Mouse (Mus musculus) gastrocnemius, postnatal 25 days (tissue): Measurements from ENCODE around the gene Ifne. TPM values are rescaled to one million over a fixed set of nuclear protein-coding genes. Genes with fewer than 3 reads are reported as not detected.

Experiments used
- DNase-seq: peaks from one replicate; pipeline ENCODE4 v3.0.0; 2022
- long read RNA-seq, 2 experiments: library from polyadenylated mRNA; stranded (forward); transcript quantifications; one replicate each; pipeline ENCODE4 v2.0.0; 2021
- total RNA-seq, 2 experiments: library from RNA; stranded (reverse); gene quantifications; 1 replicate in 1 of 2; 2 replicates in 1 of 2; pipeline ENCODE4 v1.2.3; 2021

Gene Ifne
- total RNA-seq, result not detected
- long read RNA-seq, experiment 1, result 0 reads
- long read RNA-seq, experiment 2, result 0 reads

GRCm38 (mm10) chr4:88880101-88880500 lies at the start of gene Ifne:
Gene Ifne, minus strand, starts transcription at chr4:88880201.
- DNase-seq, result no peak

- no peak for DNase-seq
Observed at GRCm38 (mm10) chr4:88928341-88929102, 48.5 kb upstream of the Ifne start.

GRCm38 (mm10) chr4:88927850-88928249 lies 47.8 kb upstream of the Ifne start:
- DNase-seq, result no peak

DNA sequence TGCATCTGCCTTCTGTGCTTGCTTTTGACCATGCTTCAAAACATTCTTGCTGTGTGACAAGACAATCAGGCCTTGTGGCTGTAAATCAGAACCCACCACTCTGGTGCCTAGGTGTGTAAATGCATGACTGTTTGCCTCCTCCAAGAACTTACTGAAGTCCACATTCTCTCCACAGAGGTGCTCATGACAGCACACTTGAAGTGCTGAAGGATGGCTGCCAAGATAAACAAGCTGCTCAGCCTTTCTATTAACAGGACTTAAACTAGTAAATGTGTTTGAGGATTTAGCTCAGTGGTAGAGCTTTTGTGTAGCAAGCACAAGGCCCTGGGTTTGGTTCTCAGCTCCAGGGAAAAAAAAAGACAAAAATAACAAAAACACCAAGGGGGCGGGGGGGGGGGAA lies 46.6 kb upstream of the Ifne start:
- DNase-seq, result no peak

GRCm38 (mm10) chr4:88926082-88926481 lies 46.1 kb upstream of the Ifne start:
- no peak for DNase-seq

GRCm38 (mm10) chr4:88925456-88925855 lies 45.5 kb upstream of the Ifne start:
- no peak for DNase-seq

DNA sequence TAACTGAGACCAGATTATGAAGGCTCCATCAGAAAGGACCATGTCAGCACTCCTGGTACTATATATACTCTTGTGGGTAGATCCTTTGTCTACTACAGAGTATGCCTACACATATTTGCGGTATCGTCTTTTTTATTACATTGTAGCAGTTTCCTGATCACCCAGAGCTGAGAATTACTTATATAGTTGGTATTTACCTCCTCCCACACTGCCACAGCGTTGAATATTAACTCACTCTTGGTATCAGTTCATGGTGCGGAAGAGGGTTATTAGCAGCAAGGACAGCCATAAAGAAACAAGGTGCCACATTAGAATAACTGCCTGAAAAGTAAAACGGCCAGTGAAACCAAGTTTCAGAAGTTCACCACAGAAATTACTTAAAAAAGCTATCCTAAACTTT lies 41.3 kb upstream of the Ifne start:
- no peak for DNase-seq

- no peak for DNase-seq
Observed at GRCm38 (mm10) chr4:88917770-88918460, 37.9 kb upstream of the Ifne start.

GRCm38 (mm10) chr4:88916306-88916705 lies 36.3 kb upstream of the Ifne start:
- no peak for DNase-seq

GRCm38 (mm10) chr4:88913984-88914383 lies 34.0 kb upstream of the Ifne start:
- DNase-seq, result no peak

GRCm38 (mm10) chr4:88912882-88913281 lies 32.9 kb upstream of the Ifne start:
- no peak for DNase-seq

- DNase-seq, result no peak
Observed at GRCm38 (mm10) chr4:88912187-88912586, 32.2 kb upstream of the Ifne start.

GRCm38 (mm10) chr4:88909600-88910534 lies 29.9 kb upstream of the Ifne start:
- no peak for DNase-seq

DNA sequence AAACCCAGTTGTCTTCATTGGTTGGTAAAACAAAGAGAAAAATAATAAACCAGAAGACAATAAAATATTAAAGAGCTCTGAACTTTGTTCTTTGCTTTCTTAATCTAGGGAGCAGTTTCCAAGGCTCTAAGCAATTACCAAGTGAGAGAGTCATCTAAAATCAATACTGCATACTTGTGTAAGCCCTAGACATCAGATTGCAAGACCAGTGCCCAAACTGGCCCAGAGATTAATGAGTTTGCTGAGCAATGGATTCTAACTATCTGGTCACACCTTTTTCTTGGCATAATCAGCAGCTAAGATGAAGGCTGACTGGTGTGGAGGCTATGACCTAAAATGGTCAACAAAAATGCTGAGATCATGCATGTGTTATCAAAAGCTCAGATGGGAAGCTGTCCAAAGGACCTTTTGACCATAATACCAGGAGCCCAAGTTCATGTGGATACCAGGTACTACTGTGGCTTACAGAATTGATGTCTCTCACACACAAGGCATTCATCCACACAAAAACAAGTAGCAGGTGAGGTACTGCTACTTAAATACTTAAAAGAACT lies 13.3 kb upstream of the Ifne start:
- DNase-seq, result no peak

- DNase-seq, result no peak
Observed at GRCm38 (mm10) chr4:88888236-88888635, 8.2 kb upstream of the Ifne start.

DNA sequence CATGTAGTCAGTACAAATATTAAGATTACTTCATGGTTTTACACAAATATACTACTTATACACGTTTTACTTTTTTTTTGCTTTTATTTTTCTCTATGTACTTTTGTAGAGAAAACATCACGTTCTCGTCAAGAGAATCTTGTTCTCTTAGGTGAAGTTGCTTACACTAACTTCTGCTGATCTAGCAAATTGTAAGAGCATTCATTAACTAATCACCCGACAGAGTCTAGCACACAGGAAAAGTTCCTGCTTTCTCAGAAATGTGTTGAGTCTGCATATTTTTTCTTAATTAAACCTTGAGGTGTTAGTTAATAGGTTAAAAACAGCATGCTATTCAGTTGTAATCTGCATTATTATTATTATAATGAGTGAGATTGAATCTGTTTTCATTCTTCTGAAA lies 1.2 kb downstream of the Ifne start:
- DNase-seq, result no peak

GRCm38 (mm10) chr4:88878246-88878645 lies 1.8 kb downstream of the Ifne start:
- no peak for DNase-seq

DNA sequence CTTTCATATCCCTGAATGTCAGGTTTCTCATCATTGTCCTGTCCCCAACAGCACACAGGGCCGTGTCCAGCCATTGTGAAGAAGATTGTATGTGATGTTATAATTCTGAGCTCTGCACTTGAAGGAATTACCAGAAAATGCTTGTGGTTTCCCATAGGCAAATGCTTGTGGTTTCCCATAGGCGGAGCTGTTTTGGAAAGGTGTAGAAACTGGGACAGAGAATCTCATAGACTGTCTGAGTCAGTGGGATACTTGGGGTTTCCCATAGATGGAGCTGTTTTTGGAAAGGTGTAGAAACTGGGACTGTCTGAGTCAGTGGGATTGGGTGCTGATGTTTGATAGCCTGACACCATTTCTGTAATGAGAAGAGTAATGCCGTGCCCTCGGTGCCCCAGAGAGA lies 3.5 kb downstream of the Ifne start:
- no peak for DNase-seq

DNA sequence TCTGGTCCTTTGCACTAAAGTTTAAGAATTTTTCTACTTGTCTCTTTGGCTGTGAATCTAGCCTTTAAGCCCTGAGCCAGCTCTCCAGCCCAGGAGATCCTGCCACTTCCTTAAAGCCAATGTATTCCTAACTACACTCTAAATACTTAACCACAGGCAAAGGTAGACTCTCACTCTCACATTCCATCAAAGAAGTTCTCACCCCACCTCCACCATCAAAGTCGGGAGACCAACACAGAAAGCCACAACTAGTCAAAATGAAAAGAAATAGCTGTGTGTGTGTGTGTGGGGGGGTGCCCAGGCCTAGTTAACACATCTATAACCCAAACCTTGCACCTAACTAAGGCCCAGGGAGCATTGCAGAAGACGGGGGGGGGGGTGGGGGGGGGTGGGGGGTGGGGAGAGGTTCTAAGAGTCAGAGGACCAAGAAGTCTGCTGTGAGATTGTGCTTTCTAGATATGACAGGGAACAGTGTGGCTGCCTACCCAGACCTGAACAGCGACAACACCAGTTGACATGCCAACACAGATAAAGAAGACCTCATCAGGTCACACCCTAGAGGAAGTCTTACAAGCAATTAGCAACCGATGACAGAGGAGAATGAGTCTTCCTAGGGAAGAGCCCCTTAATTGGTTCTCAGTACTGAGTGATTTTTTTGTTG lies 4.4 kb downstream of the Ifne start:
- no peak for DNase-seq

GRCm38 (mm10) chr4:88872691-88873090 lies 7.3 kb downstream of the Ifne start:
- DNase-seq, result no peak
